Mouse (Mus musculus) urinary bladder, adult 2 months (tissue): Measurements from ENCODE around the gene Rrm1. TPM values are rescaled to one million over a fixed set of nuclear protein-coding genes. Genes with fewer than 3 reads are reported as not detected.

Experiments
- polyA plus RNA-seq: library from polyadenylated mRNA; depleted of rRNA; stranded (reverse); fragments of >200 nt; gene quantifications from 2 replicates; pipeline ENCODE4 v1.2.3, GENCODE M21; 2012; rRNA removed

Rrm1 gene
- polyA plus RNA-seq, 1 experiment, result 21.9 TPM

Other genes starting within 250 kb of the Rrm1 start
- gene Nup98, start 231.5 kb upstream of the Rrm1 start, polyA plus RNA-seq, result 17.6 and 20.9 TPM in 2 replicates
- gene Pgap2, start 231.5 kb upstream of the Rrm1 start, polyA plus RNA-seq, result 58.9 and 64.7 TPM in 2 replicates
- gene Rhog, start 185.6 kb upstream of the Rrm1 start, polyA plus RNA-seq, result 47.2 and 67.2 TPM in 2 replicates
- 89.4 and 107 TPM in 2 replicates for gene Stim1, start 173.9 kb upstream of the Rrm1 start, polyA plus RNA-seq
- gene Olfr543, start 40.0 kb downstream of the Rrm1 start, polyA plus RNA-seq, result not detected in 2 replicates
- not detected in 2 replicates for gene Olfr544, start 46.6 kb downstream of the Rrm1 start, polyA plus RNA-seq
- gene Olfr545, start 57.9 kb downstream of the Rrm1 start, polyA plus RNA-seq, result not detected in 2 replicates
- gene Olfr547, start 93.1 kb downstream of the Rrm1 start, polyA plus RNA-seq, result not detected in 2 replicates
- gene Olfr548-ps1, start 99.2 kb downstream of the Rrm1 start, polyA plus RNA-seq, result not detected in 2 replicates
- gene Olfr549, start 108.2 kb downstream of the Rrm1 start, polyA plus RNA-seq, result not detected in 2 replicates
- gene Trim21, start 123.8 kb downstream of the Rrm1 start, polyA plus RNA-seq, result 12.9 and 14.2 TPM in 2 replicates
- gene Olfr550, start 129.7 kb downstream of the Rrm1 start, polyA plus RNA-seq, result not detected in 2 replicates
- gene Olfr551, start 150.2 kb downstream of the Rrm1 start, polyA plus RNA-seq, result not detected in 2 replicates
- not detected in 2 replicates for gene Olfr552, start 156.1 kb downstream of the Rrm1 start, polyA plus RNA-seq
- gene Olfr553, start 176.5 kb downstream of the Rrm1 start, polyA plus RNA-seq, result not detected in 2 replicates
- not detected in 2 replicates for gene Olfr554, start 196.7 kb downstream of the Rrm1 start, polyA plus RNA-seq
- not detected in 2 replicates for gene Olfr555, start 217.1 kb downstream of the Rrm1 start, polyA plus RNA-seq
- gene Olfr556, start 223.2 kb downstream of the Rrm1 start, polyA plus RNA-seq, result not detected in 2 replicates
- 75.3 and 99.1 TPM in 2 replicates for gene Trim68, start 245.6 kb downstream of the Rrm1 start, polyA plus RNA-seq